8 mouse cellular contexts compared by ENCODE assay signal in genomic region chr7:25269545-25270271, GRCm38 (mm10). TPM values are rescaled to one million over a fixed set of nuclear protein-coding genes. Genes with fewer than 3 reads are reported as not detected.
DNase-seq lines count a peak whose midpoint lies in the region; ATAC-seq and TF ChIP-seq lines count a peak whose summit lies in the region.

No protein-coding gene starts in this region.

- no peak for TF ChIP-seq CTCF in lung, adult 2 months (IDR thresholded peaks at IDR 0.05; ENCODE audit: insufficient read depth, low read length)

- H3K27me3 ChIP-seq in heart, embryonic 11.5 days (ENCODE audit: control insufficient read depth, insufficient read depth, low read length), result no peaks in the 10 kb centered on the region
- H3K27me3 ChIP-seq in limb, embryonic 14.5 days (ENCODE audit: control insufficient read depth, insufficient read depth, low read length), result no peaks in the 10 kb centered on the region

- H3K4me2 ChIP-seq in heart, embryonic 11.5 days, result peak overlapping the region; percentile 87
- peak overlapping the region; percentile 78 for H3K4me2 ChIP-seq in limb, embryonic 14.5 days (replicated peaks; ENCODE audit: low read depth, low read length, severe bottlenecking)

- WGBS in lung, adult 2 months, result 59% methylated on average over 8 of the region's 8 CpGs
- WGBS in heart, embryonic 11.5 days (ENCODE audit: insufficient replicate concordance), result 85% methylated on average over 8 of the region's 8 CpGs
- 91% methylated on average over 8 of the region's 8 CpGs for WGBS in limb, embryonic 14.5 days

- H3K9ac ChIP-seq in heart, embryonic 11.5 days (ENCODE audit: low read depth, low read length), result peak overlapping the region; percentile 44; the same call in 1 of the 2 replicates
- H3K9ac ChIP-seq in limb, embryonic 14.5 days (ENCODE audit: low read depth, low read length, severe bottlenecking), result 0 out of 2 replicates have a peak overlapping the region, but pooled peaks have one; percentile 72

- TF ChIP-seq POLR2A in lung, adult 2 months (IDR thresholded peaks at IDR 0.05; ENCODE audit: borderline replicate concordance, extremely low read depth, low read depth, low read length), result no peak
- no peak for TF ChIP-seq POLR2A in limb, embryonic 14.5 days (IDR thresholded peaks at IDR 0.05; ENCODE audit: borderline replicate concordance, extremely low read depth, insufficient read depth, insufficient read length)

- peaks cover 13% of the 10 kb centered on the region for H3K4me1 ChIP-seq in lung, adult 2 months (ENCODE audit: control insufficient read depth, insufficient read depth, low read length)
- peaks cover 39% of the 10 kb centered on the region for H3K4me1 ChIP-seq in heart, embryonic 11.5 days (ENCODE audit: control insufficient read depth, insufficient read depth, low read length)
- H3K4me1 ChIP-seq in limb, embryonic 14.5 days (ENCODE audit: control insufficient read depth, insufficient read depth, low read length), result peaks cover 20% of the 10 kb centered on the region

- no peak overlapping the region for H3K4me3 ChIP-seq in lung, adult 2 months (replicated peaks; ENCODE audit: extremely low read depth, low read depth, low read length)
- H3K4me3 ChIP-seq in heart, embryonic 11.5 days (ENCODE audit: low read depth, low read length), result peak overlapping the region; percentile 91
- H3K4me3 ChIP-seq in limb, embryonic 14.5 days (replicated peaks; ENCODE audit: low read length), result peak overlapping the region; percentile 79

- no peaks in the 10 kb centered on the region for H3K9me3 ChIP-seq in heart, embryonic 11.5 days (replicated peaks; ENCODE audit: control insufficient read depth, low read length)
- H3K9me3 ChIP-seq in limb, embryonic 14.5 days (ENCODE audit: control insufficient read depth, low read length), result no peaks in the 10 kb centered on the region

- H3K27ac ChIP-seq in heart, embryonic 11.5 days (ENCODE audit: low read depth, low read length), result no peak overlapping the region
- H3K27ac ChIP-seq in limb, embryonic 14.5 days (replicated peaks; ENCODE audit: low read depth, low read length), result no peak overlapping the region

- ATAC-seq in heart, embryonic 11.5 days (replicated peaks; ENCODE audit: insufficient number of reproducible peaks, low FRiP score, low TSS enrichment), result no peak
- ATAC-seq in limb, embryonic 14.5 days (ENCODE audit: low FRiP score, low read depth), result no peak
- ATAC-seq in erythroid progenitor cell, adult 5-6 weeks (replicated peaks; ENCODE audit: low FRiP score, poor library complexity, severe bottlenecking), result no peak

- peaks cover 16% of the 10 kb centered on the region; the same call in 1 of the 2 replicates for H3K36me3 ChIP-seq in heart, embryonic 11.5 days (ENCODE audit: control insufficient read depth, insufficient read depth, low read length)
- peaks cover 36% of the 10 kb centered on the region for H3K36me3 ChIP-seq in limb, embryonic 14.5 days (ENCODE audit: control insufficient read depth, insufficient read depth, low read length)

- peak; percentile 22 for DNase-seq in lung, postnatal 10 days
- DNase-seq in lung, adult 2 months, result no peak
- peak; percentile 12 to 13 for DNase-seq in cerebellum, postnatal 25 days
- no peak for DNase-seq in limb, embryonic 14.5 days (ENCODE audit: low spot score)
- peak; percentile 5 for DNase-seq in ovary, postnatal 36 days (ENCODE audit: low spot score)
- no peak for DNase-seq in adrenal gland, postnatal 25 days

RNA-seq across cellular contexts. Expression of gene Cic, which starts 2.2 kb away (rescaled TPM):
- polyA plus RNA-seq in lung, adult 2 months (2012; rRNA removed), result 96.1 and 107 TPM in 2 replicates
- polyA plus RNA-seq in heart, embryonic 11.5 days (2014; fragmentation: Nextera tagmentation; extraction: Ambion mirVana), result 25.0 and 31.5 TPM in 2 replicates
- polyA plus RNA-seq in limb, embryonic 14.5 days (2012; rRNA removed), result 155 and 206 TPM in 2 replicates
- 48.9 and 58.1 TPM in 2 replicates for polyA plus RNA-seq in limb, embryonic 14.5 days (2014; fragmentation: Nextera tagmentation; extraction: Ambion mirVana)
- total RNA-seq in adrenal gland, postnatal 25 days (2021), result 134 and 146 TPM in 2 replicates
- total RNA-seq in erythroid progenitor cell, adult 5-6 weeks (2015; ENCODE audit: low replicate concordance), result 114 and 181 TPM in 2 replicates
- 70.5 and 90.7 TPM in 2 replicates for total RNA-seq in erythroid progenitor cell, adult 5-6 weeks (2017; ENCODE audit: low replicate concordance)

RNA-seq across cellular contexts. Expression of gene Erf, which starts 19.1 kb away (rescaled TPM):
- 41.1 and 51.4 TPM in 2 replicates for polyA plus RNA-seq in lung, adult 2 months (2012; rRNA removed)
- 20.5 and 25.0 TPM in 2 replicates for polyA plus RNA-seq in heart, embryonic 11.5 days (2014; fragmentation: Nextera tagmentation; extraction: Ambion mirVana)
- 99.2 and 127 TPM in 2 replicates for polyA plus RNA-seq in limb, embryonic 14.5 days (2012; rRNA removed)
- polyA plus RNA-seq in limb, embryonic 14.5 days (2014; fragmentation: Nextera tagmentation; extraction: Ambion mirVana), result 33.2 and 37.9 TPM in 2 replicates
- 19.4 and 33.2 TPM in 2 replicates for total RNA-seq in adrenal gland, postnatal 25 days (2021)
- 0.72 and 3.4 TPM in 2 replicates for total RNA-seq in erythroid progenitor cell, adult 5-6 weeks (2015; ENCODE audit: low replicate concordance)
- total RNA-seq in erythroid progenitor cell, adult 5-6 weeks (2017; ENCODE audit: low replicate concordance), result 0.61 and 1.8 TPM in 2 replicates

RNA-seq across cellular contexts. Expression of gene Pafah1b3, which starts 28.1 kb away (rescaled TPM):
- 42.7 and 49.1 TPM in 2 replicates for polyA plus RNA-seq in lung, adult 2 months (2012; rRNA removed)
- 141 and 158 TPM in 2 replicates for polyA plus RNA-seq in heart, embryonic 11.5 days (2014; fragmentation: Nextera tagmentation; extraction: Ambion mirVana)
- 266 and 343 TPM in 2 replicates for polyA plus RNA-seq in limb, embryonic 14.5 days (2012; rRNA removed)
- 234 and 252 TPM in 2 replicates for polyA plus RNA-seq in limb, embryonic 14.5 days (2014; fragmentation: Nextera tagmentation; extraction: Ambion mirVana)
- total RNA-seq in adrenal gland, postnatal 25 days (2021), result 31.9 and 35.8 TPM in 2 replicates
- total RNA-seq in erythroid progenitor cell, adult 5-6 weeks (2015; ENCODE audit: low replicate concordance), result 20.2 and 26.8 TPM in 2 replicates
- 8.9 and 17.3 TPM in 2 replicates for total RNA-seq in erythroid progenitor cell, adult 5-6 weeks (2017; ENCODE audit: low replicate concordance)

RNA-seq across cellular contexts. Expression of gene Prr19, which starts 31.5 kb away (rescaled TPM):
- not detected in 2 replicates for polyA plus RNA-seq in lung, adult 2 months (2012; rRNA removed)
- 0.54 and 0.63 TPM in 2 replicates for polyA plus RNA-seq in heart, embryonic 11.5 days (2014; fragmentation: Nextera tagmentation; extraction: Ambion mirVana)
- 0.99 and 1.1 TPM in 2 replicates for polyA plus RNA-seq in limb, embryonic 14.5 days (2012; rRNA removed)
- 0.44 and 0.53 TPM in 2 replicates for polyA plus RNA-seq in limb, embryonic 14.5 days (2014; fragmentation: Nextera tagmentation; extraction: Ambion mirVana)
- not detected in 2 replicates for total RNA-seq in adrenal gland, postnatal 25 days (2021)
- not detected in 2 replicates for total RNA-seq in erythroid progenitor cell, adult 5-6 weeks (2015; ENCODE audit: low replicate concordance)
- total RNA-seq in erythroid progenitor cell, adult 5-6 weeks (2017; ENCODE audit: low replicate concordance), result not detected in 2 replicates

RNA-seq across cellular contexts. Expression of gene Gsk3a, which starts 32.1 kb away (rescaled TPM):
- polyA plus RNA-seq in lung, adult 2 months (2012; rRNA removed), result 104 and 116 TPM in 2 replicates
- 10.4 and 11.6 TPM in 2 replicates for polyA plus RNA-seq in heart, embryonic 11.5 days (2014; fragmentation: Nextera tagmentation; extraction: Ambion mirVana)
- 155 and 204 TPM in 2 replicates for polyA plus RNA-seq in limb, embryonic 14.5 days (2012; rRNA removed)
- polyA plus RNA-seq in limb, embryonic 14.5 days (2014; fragmentation: Nextera tagmentation; extraction: Ambion mirVana), result 16.3 and 18.8 TPM in 2 replicates
- total RNA-seq in adrenal gland, postnatal 25 days (2021), result 97.4 and 108 TPM in 2 replicates
- total RNA-seq in erythroid progenitor cell, adult 5-6 weeks (2015; ENCODE audit: low replicate concordance), result 122 and 132 TPM in 2 replicates
- 53.0 and 74.3 TPM in 2 replicates for total RNA-seq in erythroid progenitor cell, adult 5-6 weeks (2017; ENCODE audit: low replicate concordance)

Comparison
In these comparisons a context has a peak if more than half of its experiments do, and no peak if none do; other contexts are left out.
1. DNase-seq: peak in lung, postnatal 10 days (single experiment), cerebellum, postnatal 25 days (2 of 2) and ovary, postnatal 36 days (single experiment); none in lung, adult 2 months (single experiment), limb, embryonic 14.5 days (single experiment) and adrenal gland, postnatal 25 days (single experiment).